Mouse (Mus musculus) forebrain, embryonic 16.5 days (tissue): ENCODE data around the gene Pidd1. TPM values are rescaled to one million over a fixed set of nuclear protein-coding genes. Genes with fewer than 3 reads are reported as not detected.

Source experiments
- ATAC-seq: fragments of 200-750 bp; cut with Nextera tagmentation; 2 replicates; pipeline ENCODE4 v1.8.0; 2017; ENCODE audit warnings: mild to moderate bottlenecking, moderate library complexity
- H3K27ac ChIP-seq: fragments of 300-500 bp; sonication (generic); 2 replicates; pipeline ENCODE4 v1.5.1; 2014; ENCODE audit warnings: low read length, control low read depth
- H3K27me3 ChIP-seq: fragments of 300-500 bp; sonication (generic); replicated peaks from 2 replicates; pipeline ENCODE4 v1.6.1; 2014; ENCODE audit warnings: low read length; ENCODE audit not compliant: control insufficient read depth, insufficient read depth
- H3K36me3 ChIP-seq: fragments of 300-500 bp; sonication (generic); 2 replicates; pipeline ENCODE4 v1.6.1; 2014; ENCODE audit not compliant: control insufficient read depth, insufficient read depth
- H3K4me1 ChIP-seq: fragments of 300-500 bp; sonication (generic); replicated peaks from 2 replicates; pipeline ENCODE4 v1.6.1; 2014; ENCODE audit warnings: low read length; ENCODE audit not compliant: control insufficient read depth, insufficient read depth
- H3K4me2 ChIP-seq: fragments of 300-500 bp; sonication (generic); 2 replicates; pipeline ENCODE4 v1.6.1; 2014; ENCODE audit warnings: mild to moderate bottlenecking, low read length, control low read depth
- H3K4me3 ChIP-seq: fragments of 300-500 bp; sonication (generic); replicated peaks from 2 replicates; pipeline ENCODE4 v1.5.1; 2014; ENCODE audit warnings: mild to moderate bottlenecking, low read length, control low read depth
- H3K9ac ChIP-seq: fragments of 300-500 bp; sonication (generic); replicated peaks from 2 replicates; pipeline ENCODE4 v1.6.1; 2014; ENCODE audit warnings: low read depth, low read length, control low read depth
- H3K9me3 ChIP-seq: fragments of 300-500 bp; sonication (generic); 2 replicates; pipeline ENCODE4 v1.6.1; 2016; ENCODE audit warnings: low read length; ENCODE audit not compliant: control insufficient read depth
- WGBS: fragments of 180-500 bp; shearing (Covaris S2); extraction: QIAGEN DNeasy Blood & Tissue Kit; methylation state at CpG from one replicate; pipeline ENCODE4 v1.1.7; 2014; 5-methylcytosine and 5-hydroxymethylcytosine counted together
- polyA plus RNA-seq: library from polyadenylated mRNA; unstranded; fragments of >200 nt; fragmentation: Nextera tagmentation; extraction: Ambion mirVana; gene quantifications from 2 replicates; pipeline ENCODE4 v1.2.1, GENCODE M21; 2015

Gene Pidd1
- polyA plus RNA-seq, 1 experiment from 2014 or later: 9.9 TPM

- H3K9ac ChIP-seq: peak within 1 kb of the TSS; percentile 69
- peaks cover 29% of the 10 kb centered on the region for H3K4me1 ChIP-seq
- no peaks in the 10 kb centered on the region for H3K27me3 ChIP-seq
- 2% methylated on average over 19 of the region's 19 CpGs for WGBS
- peak within 1 kb of the TSS; percentile 58 for H3K4me3 ChIP-seq
- H3K36me3 ChIP-seq: peaks cover 11% of the 10 kb centered on the region
- H3K4me2 ChIP-seq: peak within 1 kb of the TSS; percentile 84
- peak within 1 kb of the TSS; percentile 60; the same call in 1 of the 2 replicates for H3K27ac ChIP-seq
- no peaks in the 10 kb centered on the region for H3K9me3 ChIP-seq
- peak; percentile 87 for ATAC-seq
These were observed 14.5 kb downstream of the Pidd1 start, which contains the start of gene Cend1 for GRCm38 (mm10) chr7:141429310-141429709. Gene Cend1 (minus strand): TSS chr7:141429491.

- peaks cover 23% of the 10 kb centered on the region for H3K4me1 ChIP-seq
- peak overlapping the region; percentile 84 for H3K4me2 ChIP-seq
- no peak overlapping the region for H3K27ac ChIP-seq
- WGBS: 55% methylated on average over 5 of the region's 5 CpGs
- peak overlapping the region; percentile 69 for H3K9ac ChIP-seq
- H3K27me3 ChIP-seq: no peaks in the 10 kb centered on the region
- H3K4me3 ChIP-seq: peak overlapping the region; percentile 58
- peaks cover 11% of the 10 kb centered on the region for H3K36me3 ChIP-seq
- no peak for ATAC-seq
- H3K9me3 ChIP-seq: no peaks in the 10 kb centered on the region
These were observed 15.1 kb downstream of the Pidd1 start for GRCm38 (mm10) chr7:141428701-141429100.

GRCm38 (mm10) chr7:141426948-141427730 lies 16.7 kb downstream of the Pidd1 start:
- no peak for ATAC-seq
- Histone ChIP-seq H3K27ac (no peak overlapping the region), H3K9ac (no peak overlapping the region), H3K9me3 (no peaks in the 10 kb centered on the region), H3K4me3 (no peak overlapping the region), H3K36me3 (peaks cover 11% of the 10 kb centered on the region), H3K4me1 (peaks cover 11% of the 10 kb centered on the region), H3K27me3 (no peaks in the 10 kb centered on the region), H3K4me2 (no peak overlapping the region)
- WGBS: 88% methylated on average over 12 of the region's 12 CpGs

- Histone ChIP-seq H3K9ac (no peak overlapping the region), H3K4me3 (no peak overlapping the region), H3K27me3 (no peaks in the 10 kb centered on the region), H3K9me3 (no peaks in the 10 kb centered on the region), H3K27ac (no peak overlapping the region), H3K4me2 (no peak overlapping the region), H3K36me3 (0 out of 2 replicates have a peak, but pooled peaks cover 2% of the 10 kb centered on the region), H3K4me1 (peaks cover 7% of the 10 kb centered on the region)
- WGBS: 79% methylated on average over 4 of the region's 4 CpGs
- ATAC-seq: no peak
These were observed 20.0 kb downstream of the Pidd1 start for GRCm38 (mm10) chr7:141423811-141424210.

- Histone ChIP-seq H3K36me3 (no peaks in the 10 kb centered on the region), H3K9me3 (no peaks in the 10 kb centered on the region), H3K9ac (no peak overlapping the region), H3K27ac (no peak overlapping the region), H3K4me2 (no peak overlapping the region), H3K27me3 (no peaks in the 10 kb centered on the region), H3K4me1 (no peaks in the 10 kb centered on the region), H3K4me3 (no peak overlapping the region)
- 87% methylated on average over 9 of the region's 9 CpGs for WGBS
- ATAC-seq: no peak
These were observed 23.7 kb downstream of the Pidd1 start for GRCm38 (mm10) chr7:141420030-141420702.

GRCm38 (mm10) chr7:141418970-141419369 lies 24.9 kb downstream of the Pidd1 start:
- Histone ChIP-seq H3K9ac (no peak overlapping the region), H3K9me3 (no peaks in the 10 kb centered on the region), H3K27ac (no peak overlapping the region), H3K4me3 (no peak overlapping the region), H3K4me1 (no peaks in the 10 kb centered on the region), H3K4me2 (no peak overlapping the region), H3K27me3 (no peaks in the 10 kb centered on the region), H3K36me3 (no peaks in the 10 kb centered on the region)
- no peak for ATAC-seq
- WGBS: 53% methylated on average over 7 of the region's 7 CpGs

- Histone ChIP-seq H3K27ac (no peak overlapping the region), H3K9ac (no peak overlapping the region), H3K4me3 (no peak overlapping the region), H3K36me3 (no peaks in the 10 kb centered on the region), H3K27me3 (no peaks in the 10 kb centered on the region), H3K4me2 (no peak overlapping the region), H3K4me1 (peaks cover 4% of the 10 kb centered on the region), H3K9me3 (no peaks in the 10 kb centered on the region)
- 74% methylated on average over 8 of the region's 8 CpGs for WGBS
- no peak for ATAC-seq
These were observed 25.8 kb downstream of the Pidd1 start for GRCm38 (mm10) chr7:141417731-141418681.

GRCm38 (mm10) chr7:141416144-141416841 lies 27.5 kb downstream of the Pidd1 start:
- H3K9ac ChIP-seq: no peak overlapping the region
- no peak overlapping the region for H3K4me3 ChIP-seq
- no peak overlapping the region for H3K4me2 ChIP-seq
- H3K4me1 ChIP-seq: peaks cover 7% of the 10 kb centered on the region
- H3K27me3 ChIP-seq: no peaks in the 10 kb centered on the region
- ATAC-seq: no peak
- H3K27ac ChIP-seq: no peak overlapping the region
- H3K9me3 ChIP-seq: no peaks in the 10 kb centered on the region
- H3K36me3 ChIP-seq: no peaks in the 10 kb centered on the region
- 76% methylated on average over 6 of the region's 6 CpGs for WGBS
